16 mouse cellular contexts compared by ENCODE assay signal in the genomic region with DNA sequence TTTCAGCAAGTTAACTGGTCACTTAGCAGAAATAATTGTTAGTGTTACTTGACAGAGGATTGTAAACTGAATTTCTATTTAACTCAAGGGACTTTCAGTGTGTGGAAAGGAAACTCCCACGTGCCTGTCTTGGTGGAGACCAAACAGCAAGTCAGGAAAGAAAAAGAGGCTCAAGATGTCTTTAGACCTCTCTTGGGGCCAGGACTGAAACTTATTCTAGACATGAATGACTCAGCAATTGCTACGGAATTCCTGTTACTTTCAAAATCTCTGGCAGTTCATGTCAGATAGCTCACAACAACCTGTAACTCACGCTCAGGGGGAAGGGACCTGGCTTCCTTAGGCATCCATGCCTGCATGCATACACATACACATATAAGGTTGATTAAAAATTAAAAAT. TPM values are rescaled to one million over a fixed set of nuclear protein-coding genes. Genes with fewer than 3 reads are reported as not detected.
DNase-seq lines count a peak whose midpoint lies in the region; ATAC-seq and TF ChIP-seq lines count a peak whose summit lies in the region.
"Had no signal": no experiment of that assay in that cellular context is flagged by ENCODE, and none has a peak within 500 bp of the region (broad histone marks: within the 10 kb centered on the region; RNA-seq: fewer than 3 reads in every experiment).

No protein-coding gene starts in this region.

- H3K36me3 ChIP-seq in heart, embryonic 12.5 days = no peaks in the 10 kb centered on the region
- peaks cover 0 to 71% of the 10 kb centered on the region in 2 experiments; a peak in 2 of 4 replicates for H3K36me3 ChIP-seq in MEL (ENCODE audit: control insufficient read depth in 1 of 2, insufficient read depth in 2 of 2, low read length in 2 of 2)
- no peaks in the 10 kb centered on the region for H3K36me3 ChIP-seq in liver, postnatal 0 days (replicated peaks; ENCODE audit: insufficient read depth, low read length)
- no peaks in the 10 kb centered on the region for H3K36me3 ChIP-seq in kidney, embryonic 14.5 days (ENCODE audit: control insufficient read depth, insufficient read depth, low read length)
- H3K36me3 ChIP-seq: embryonic facial prominence, embryonic 12.5 days; hindbrain, embryonic 15.5 days; midbrain, embryonic 13.5 days had no signal

- no peak for TF ChIP-seq POLR2A in MEL (IDR thresholded peaks at IDR 0.05; ENCODE audit: control insufficient read depth in 1 of 2, insufficient read depth in 1 of 2, low read depth in 1 of 2, low read length in 2 of 2, poor library complexity in 1 of 2)

- peaks cover 32% of the 10 kb centered on the region for H3K4me1 ChIP-seq in heart, embryonic 12.5 days (replicated peaks)
- H3K4me1 ChIP-seq in MEL (ENCODE audit: control insufficient read depth in 1 of 2, insufficient read depth in 2 of 2, low read length in 2 of 2) = peaks cover 53 to 58% of the 10 kb centered on the region in 2 experiments
- peaks cover 41% of the 10 kb centered on the region for H3K4me1 ChIP-seq in liver, postnatal 0 days (ENCODE audit: insufficient read depth)
- peaks cover 5% of the 10 kb centered on the region; the same call in 1 of the 2 replicates for H3K4me1 ChIP-seq in kidney, embryonic 14.5 days (ENCODE audit: control insufficient read depth, insufficient read depth, low read length)
- H3K4me1 ChIP-seq: midbrain, embryonic 13.5 days had no signal

- no peaks in the 10 kb centered on the region for H3K27me3 ChIP-seq in heart, embryonic 12.5 days (replicated peaks)
- H3K27me3 ChIP-seq in MEL (ENCODE audit: control insufficient read depth in 1 of 2, insufficient read depth in 2 of 2, low read length in 2 of 2) = no peaks in the 10 kb centered on the region
- no peaks in the 10 kb centered on the region for H3K27me3 ChIP-seq in liver, postnatal 0 days (ENCODE audit: insufficient read depth, low read length)
- no peaks in the 10 kb centered on the region for H3K27me3 ChIP-seq in kidney, embryonic 14.5 days (ENCODE audit: control insufficient read depth, insufficient read depth, low read length)
- H3K27me3 ChIP-seq: embryonic facial prominence, embryonic 12.5 days; forebrain, embryonic 13.5 days; hindbrain, embryonic 15.5 days; midbrain, embryonic 13.5 days had no signal

- peaks cover 7% of the 10 kb centered on the region for H3K79me2 ChIP-seq in MEL (ENCODE audit: control insufficient read depth, insufficient read depth, low read length, poor library complexity)

- H3K4me2 ChIP-seq in heart, embryonic 12.5 days = no peak overlapping the region
- H3K4me2 ChIP-seq in liver, postnatal 0 days (ENCODE audit: low read depth, low read length) = peak overlapping the region; percentile 38
- H3K4me2 ChIP-seq in kidney, embryonic 14.5 days (replicated peaks; ENCODE audit: low read depth, low read length) = no peak overlapping the region
- H3K4me2 ChIP-seq: embryonic facial prominence, embryonic 12.5 days; forebrain, embryonic 13.5 days; hindbrain, embryonic 15.5 days; midbrain, embryonic 13.5 days had no signal

- no peak overlapping the region for H3K4me3 ChIP-seq in heart, embryonic 12.5 days
- no peak overlapping the region for H3K4me3 ChIP-seq in MEL (ENCODE audit: control insufficient read depth in 1 of 2, insufficient read depth in 1 of 2, low read depth in 2 of 2, low read length in 2 of 2)
- no peak overlapping the region for H3K4me3 ChIP-seq in liver, postnatal 0 days (ENCODE audit: low read depth, low read length)
- no peak overlapping the region for H3K4me3 ChIP-seq in kidney, embryonic 14.5 days (ENCODE audit: low read length)
- H3K4me3 ChIP-seq: embryonic facial prominence, embryonic 12.5 days; forebrain, embryonic 13.5 days; hindbrain, embryonic 15.5 days; left cerebral cortex, adult 2 months; midbrain, embryonic 13.5 days had no signal

- no peak overlapping the region for H3K9ac ChIP-seq in heart, embryonic 12.5 days
- peak overlapping the region; percentile 42 for H3K9ac ChIP-seq in MEL (ENCODE audit: control insufficient read depth, low read depth, low read length, poor library complexity, severe bottlenecking)
- H3K9ac ChIP-seq in liver, postnatal 0 days (replicated peaks) = 0 out of 2 replicates have a peak overlapping the region, but pooled peaks have one; percentile 1
- H3K9ac ChIP-seq in kidney, embryonic 14.5 days (ENCODE audit: low read depth, low read length) = no peak overlapping the region
- H3K9ac ChIP-seq: embryonic facial prominence, embryonic 12.5 days; forebrain, embryonic 13.5 days; hindbrain, embryonic 15.5 days; midbrain, embryonic 13.5 days had no signal

- TF ChIP-seq CTCF in MEL (IDR thresholded peaks at IDR 0.05 in 2 of 3, conservative IDR thresholded peaks at IDR 0.05 in 1 of 3; ENCODE audit: control insufficient read depth in 1 of 3, insufficient read depth in 1 of 3, low read depth in 2 of 3, low read length in 3 of 3, poor library complexity in 1 of 3, severe bottlenecking in 1 of 3) = no peak
- no peak for TF ChIP-seq CTCF in liver, postnatal 0 days (IDR thresholded peaks at IDR 0.05; ENCODE audit: low read depth)

- H3K27ac ChIP-seq in heart, embryonic 12.5 days (ENCODE audit: poor library complexity, severe bottlenecking) = no peak overlapping the region
- H3K27ac ChIP-seq in MEL (ENCODE audit: control insufficient read depth, low read depth, low read length) = peak overlapping the region; percentile 55
- H3K27ac ChIP-seq in liver, postnatal 0 days (ENCODE audit: low read depth) = peak overlapping the region; percentile 67; the same call in 1 of the 2 replicates
- no peak overlapping the region for H3K27ac ChIP-seq in kidney, embryonic 14.5 days (ENCODE audit: low read depth, low read length)
- H3K27ac ChIP-seq: embryonic facial prominence, embryonic 12.5 days; forebrain, embryonic 13.5 days; hindbrain, embryonic 15.5 days; left cerebral cortex, adult 2 months; midbrain, embryonic 13.5 days had no signal

- H3K9me3 ChIP-seq in heart, embryonic 12.5 days (replicated peaks) = no peaks in the 10 kb centered on the region
- H3K9me3 ChIP-seq in MEL (replicated peaks; ENCODE audit: insufficient read depth, low read length) = no peaks in the 10 kb centered on the region
- no peaks in the 10 kb centered on the region for H3K9me3 ChIP-seq in liver, postnatal 0 days (ENCODE audit: low read length)
- H3K9me3 ChIP-seq in kidney, embryonic 14.5 days (ENCODE audit: control insufficient read depth, low read length) = no peaks in the 10 kb centered on the region
- H3K9me3 ChIP-seq: embryonic facial prominence, embryonic 12.5 days; forebrain, embryonic 13.5 days; hindbrain, embryonic 15.5 days; midbrain, embryonic 13.5 days had no signal

- DNase-seq in heart, adult 11 months = peak; percentile 86
- peak; percentile 43 for DNase-seq in MEL (ENCODE audit: low read depth, low spot score)
- no peak for DNase-seq in liver, postnatal 0 days
- no peak for DNase-seq in cerebellum, postnatal 25 days
- DNase-seq: cerebellum, adult 11 months; cerebellum, postnatal 36 days; kidney, adult 2 months had no signal

- ATAC-seq in heart, embryonic 12.5 days (ENCODE audit: insufficient number of reproducible peaks, low FRiP score) = no peak
- ATAC-seq in erythroid progenitor cell, adult 5-6 weeks (replicated peaks; ENCODE audit: low FRiP score, poor library complexity, severe bottlenecking) = peak; percentile 33
- ATAC-seq in liver, postnatal 0 days = no peak
- no peak for ATAC-seq in megakaryocyte-erythroid progenitor cell, adult 5-6 weeks (replicated peaks; ENCODE audit: low FRiP score, low TSS enrichment, poor library complexity, severe bottlenecking)
- no peak for ATAC-seq in kidney, embryonic 14.5 days (ENCODE audit: low FRiP score, low TSS enrichment)
- ATAC-seq: forebrain, embryonic 13.5 days; midbrain, embryonic 13.5 days had no signal

- TF ChIP-seq EP300 in MEL (IDR thresholded peaks at IDR 0.05; ENCODE audit: low read depth in 1 of 2, low read length in 2 of 2) = no peak
- no peak for TF ChIP-seq EP300 in liver, postnatal 0 days (IDR thresholded peaks at IDR 0.05; ENCODE audit: low read depth)

- 36% methylated on average over 3 of the region's 3 CpGs for WGBS in heart, embryonic 12.5 days
- WGBS in liver, postnatal 0 days (ENCODE audit: insufficient replicate concordance) = 20% methylated on average over 3 of the region's 3 CpGs
- WGBS in kidney, embryonic 14.5 days = 50% methylated on average over 3 of the region's 3 CpGs

- no peak for TF ChIP-seq RAD21 in MEL (IDR thresholded peaks at IDR 0.05; ENCODE audit: low read depth, low read length)

TF ChIP-seq in MEL, 35 proteins besides CTCF, POLR2A, EP300 and RAD21:
- no peak for TF ChIP-seq POLR2AphosphoS5 (IDR thresholded peaks at IDR 0.05; ENCODE audit: borderline replicate concordance, low read depth, low read length)
- no peak for TF ChIP-seq ZC3H11A (IDR thresholded peaks at IDR 0.05; ENCODE audit: low read depth, low read length)
- peak; percentile 75; the same call in 1 of the 2 replicates for TF ChIP-seq GABPA (IDR thresholded peaks at IDR 0.05; ENCODE audit: low read depth, low read length)
- TF ChIP-seq POLR2AphosphoS2 (IDR thresholded peaks at IDR 0.05; ENCODE audit: low read length) = no peak
- TF ChIP-seq MEF2A (IDR thresholded peaks at IDR 0.05; ENCODE audit: extremely low read depth, insufficient replicate concordance, low read depth, low read length, poor library complexity, severe bottlenecking) = no peak
- no peak for TF ChIP-seq JUND (IDR thresholded peaks at IDR 0.05; ENCODE audit: low read depth, low read length)
- no peak for TF ChIP-seq MYB (IDR thresholded peaks at IDR 0.05; ENCODE audit: low read depth, low read length)
- TF ChIP-seq MYC (IDR thresholded peaks at IDR 0.05; ENCODE audit: low read depth, low read length) = no peak

RNA-seq across cellular contexts. Expression of a gene that starts 20.7 kb away (rescaled TPM):
- 21.0 and 22.2 TPM in 2 replicates for polyA plus RNA-seq in heart, embryonic 12.5 days (2016; fragmentation: Nextera tagmentation; extraction: Ambion mirVana)
- total RNA-seq in MEL (2012; rRNA removed) = 8.0 and 10.6 TPM in 2 replicates
- 1 to 10 TPM in 1 of 2 experiments, not detected in 1; 8.5 TPM for polyA plus RNA-seq in MEL (2012; ENCODE audit: insufficient read depth in 1 of 2, insufficient read length in 2 of 2, low read depth in 1 of 2, low replicate concordance in 2 of 2, missing spikeins in 1 of 2)
- total RNA-seq in erythroid progenitor cell, adult 5-6 weeks (2015; ENCODE audit: low replicate concordance) = 34.4 and 36.8 TPM in 2 replicates
- 10.4 and 26.4 TPM in 2 replicates for total RNA-seq in erythroid progenitor cell, adult 5-6 weeks (2017; ENCODE audit: low replicate concordance)
- 8.3 and 9.0 TPM in 2 replicates for polyA plus RNA-seq in liver, postnatal 0 days (2015; fragmentation: Nextera tagmentation; extraction: Ambion mirVana)
- total RNA-seq in megakaryocyte-erythroid progenitor cell, adult 5-6 weeks (2014; fragmentation: Nextera tagmentation) = 29.1 and 44.1 TPM in 2 replicates
- total RNA-seq in megakaryocyte-erythroid progenitor cell, adult 5-6 weeks (2017) = 19.2 and 23.6 TPM in 2 replicates
- polyA plus RNA-seq in kidney, embryonic 14.5 days (2014; fragmentation: Nextera tagmentation; extraction: Ambion mirVana) = 18.3 and 22.0 TPM in 2 replicates

Comparison
In these comparisons a context has a peak if more than half of its experiments do, and no peak if none do; other contexts are left out.
1. DNase-seq: peak in heart, adult 11 months (single experiment) and MEL (single experiment); none in liver, postnatal 0 days (single experiment) and cerebellum, postnatal 25 days (0 of 2).
2. H3K27ac ChIP-seq: peak in MEL (single experiment) and liver, postnatal 0 days (single experiment); none in heart, embryonic 12.5 days (single experiment) and kidney, embryonic 14.5 days (single experiment).
3. H3K9ac ChIP-seq: peak in MEL (single experiment) and liver, postnatal 0 days (single experiment); none in heart, embryonic 12.5 days (single experiment) and kidney, embryonic 14.5 days (single experiment).